Mouse (Mus musculus): ENCODE results near the gene Lin54.

- TF ChIP-seq MAX (IDR thresholded peaks at IDR 0.05; ENCODE audit: low read length) (no peak), POLR2A (IDR thresholded peaks at IDR 0.05; ENCODE audit: low read depth, low read length) (no peak), EP300 (IDR thresholded peaks at IDR 0.05; ENCODE audit: low read length) (no peak), SIN3A (IDR thresholded peaks at IDR 0.05; ENCODE audit: low read length) (no peak), CTCF (conservative IDR thresholded peaks at IDR 0.05 in 1 of 2, IDR thresholded peaks at IDR 0.05 in 1 of 2; ENCODE audit: low read depth in 2 of 2, low read length in 2 of 2) (peak in 1 of 2 experiments; percentile 33; a peak in 2 of 4 replicates), GABPA (IDR thresholded peaks at IDR 0.05; ENCODE audit: insufficient replicate concordance, low read depth, low read length) (no peak), CHD2 (IDR thresholded peaks at IDR 0.05; ENCODE audit: low read length) (no peak), MAZ (IDR thresholded peaks at IDR 0.05; ENCODE audit: low read depth, low read length) (no peak), ETS1 (conservative IDR thresholded peaks at IDR 0.05; ENCODE audit: low read depth, low read length) (no peak), USF2 (conservative IDR thresholded peaks at IDR 0.05; ENCODE audit: low read depth, low read length) (no peak), SMC3 (IDR thresholded peaks at IDR 0.05; ENCODE audit: low read depth, low read length) (peak; percentile 8; the same call in 1 of the 2 replicates), IRF4 (IDR thresholded peaks at IDR 0.05; ENCODE audit: low read depth, low read length) (no peak)
These were observed 106.8 kb downstream of the Lin54 start for GRCm38 (mm10) chr5:100393681-100394080.

All from CH12.LX (cell line).